Mouse (Mus musculus) megakaryocyte, embryonic 14.5 days (primary cell): Measurements from ENCODE around the gene Olfr71. TPM values are rescaled to one million over a fixed set of nuclear protein-coding genes. Genes with fewer than 3 reads are reported as not detected.

Experiments used
- H3K27me3 ChIP-seq: replicated peaks from 2 replicates; pipeline ENCODE3; 2012; ENCODE audit warnings: inconsistent platforms
- H3K36me3 ChIP-seq: replicated peaks from 2 replicates; pipeline ENCODE3; 2012; ENCODE audit warnings: low read length, inconsistent platforms, mixed read lengths
- H3K4me1 ChIP-seq: 2 replicates; pipeline ENCODE4 v1.6.1; 2012; ENCODE audit warnings: inconsistent platforms
- H3K4me3 ChIP-seq: replicated peaks from 2 replicates; pipeline ENCODE3; 2012; ENCODE audit warnings: moderate library complexity, mild to moderate bottlenecking, inconsistent platforms
- H3K9me3 ChIP-seq: 2 replicates; pipeline ENCODE4 v1.6.1; 2012; ENCODE audit warnings: inconsistent platforms
- FLI1 ChIP-seq: IDR thresholded peaks from 2 replicates; pipeline ENCODE4 v1.6.1; 2012; ENCODE audit warnings: low read length, inconsistent platforms, mixed read lengths
- GATA1 ChIP-seq: IDR thresholded peaks from 3 replicates; pipeline ENCODE4 v1.6.1; 2012; ENCODE audit warnings: mixed read lengths, low read length, inconsistent platforms, borderline replicate concordance
- polyA plus RNA-seq: library from polyadenylated mRNA; stranded (reverse); fragments of >175 nt; gene quantifications from 2 replicates; pipeline ENCODE4 v1.2.3, GENCODE M21; 2012; ENCODE audit warnings: low replicate concordance; ENCODE audit not compliant: insufficient read depth

Olfr71 gene
- polyA plus RNA-seq, 1 experiment, result not detected

GRCm38 (mm10) chr4:43730750-43731297 is 20.8 kb upstream of the Olfr71 start:
- TF ChIP-seq GATA1, result no peak
- TF ChIP-seq FLI1, result no peak
- Histone ChIP-seq H3K4me3 (no peak overlapping the region), H3K9me3 (peaks cover 11% of the 10 kb centered on the region), H3K36me3 (no peaks in the 10 kb centered on the region), H3K4me1 (peaks cover 81% of the 10 kb centered on the region), H3K27me3 (peaks cover 46% of the 10 kb centered on the region)

- Histone ChIP-seq H3K4me3 (no peak within 1 kb of the TSS), H3K36me3 (no peaks in the 10 kb centered on the region), H3K4me1 (peaks cover 76% of the 10 kb centered on the region), H3K9me3 (peaks cover 11% of the 10 kb centered on the region), H3K27me3 (peaks cover 41% of the 10 kb centered on the region)
- no peak for TF ChIP-seq GATA1
- no peak for TF ChIP-seq FLI1
Measured at GRCm38 (mm10) chr4:43729794-43730550, 19.9 kb upstream of the Olfr71 start, which contains the start of gene Spaar. Spaar (plus strand) TSS chr4:43730034.

- Histone ChIP-seq H3K36me3 (no peaks in the 10 kb centered on the region), H3K27me3 (peaks cover 41% of the 10 kb centered on the region), H3K9me3 (peaks cover 11% of the 10 kb centered on the region), H3K4me1 (peaks cover 75% of the 10 kb centered on the region), H3K4me3 (no peak overlapping the region)
- no peak for TF ChIP-seq GATA1
- no peak for TF ChIP-seq FLI1
Measured at GRCm38 (mm10) chr4:43729126-43729525, 19.1 kb upstream of the Olfr71 start.

- no peak overlapping the region for H3K4me3 ChIP-seq
- TF ChIP-seq GATA1 (no peak), FLI1 (no peak)
- no peaks in the 10 kb centered on the region for H3K36me3 ChIP-seq
- peaks cover 11% of the 10 kb centered on the region for H3K9me3 ChIP-seq
- H3K4me1 ChIP-seq, result peaks cover 70% of the 10 kb centered on the region
- peaks cover 41% of the 10 kb centered on the region for H3K27me3 ChIP-seq
Measured at GRCm38 (mm10) chr4:43728576-43728954, 18.5 kb upstream of the Olfr71 start.

GRCm38 (mm10) chr4:43727718-43728575 is 17.9 kb upstream of the Olfr71 start:
- TF ChIP-seq GATA1, result no peak
- TF ChIP-seq FLI1, result no peak
- H3K4me3 ChIP-seq, result peak overlapping the region; percentile 73
- H3K27me3 ChIP-seq, result peaks cover 38% of the 10 kb centered on the region
- peaks cover 65% of the 10 kb centered on the region for H3K4me1 ChIP-seq
- H3K36me3 ChIP-seq, result no peaks in the 10 kb centered on the region
- H3K9me3 ChIP-seq, result peaks cover 9% of the 10 kb centered on the region; the same call in 1 of the 2 replicates

GRCm38 (mm10) chr4:43726995-43727394 is 16.9 kb upstream of the Olfr71 start, which contains the start of gene Hrct1:
Hrct1 (plus strand) TSS chr4:43727188.
- no peaks in the 10 kb centered on the region for H3K36me3 ChIP-seq
- peaks cover 9% of the 10 kb centered on the region; the same call in 1 of the 2 replicates for H3K9me3 ChIP-seq
- H3K27me3 ChIP-seq, result peaks cover 34% of the 10 kb centered on the region
- H3K4me3 ChIP-seq, result peak within 1 kb of the TSS; percentile 73
- no peak for TF ChIP-seq GATA1
- no peak for TF ChIP-seq FLI1
- H3K4me1 ChIP-seq, result peaks cover 56% of the 10 kb centered on the region

- Histone ChIP-seq H3K9me3 (peaks cover 9% of the 10 kb centered on the region; the same call in 1 of the 2 replicates), H3K4me1 (peaks cover 55% of the 10 kb centered on the region), H3K27me3 (peaks cover 35% of the 10 kb centered on the region), H3K4me3 (peak overlapping the region; percentile 30), H3K36me3 (no peaks in the 10 kb centered on the region)
- TF ChIP-seq GATA1, result no peak
- no peak for TF ChIP-seq FLI1
Measured at GRCm38 (mm10) chr4:43726228-43726993, 16.4 kb upstream of the Olfr71 start.

- H3K4me1 ChIP-seq, result peaks cover 38% of the 10 kb centered on the region
- TF ChIP-seq GATA1 (no peak), FLI1 (no peak)
- no peak overlapping the region for H3K4me3 ChIP-seq
- H3K36me3 ChIP-seq, result no peaks in the 10 kb centered on the region
- peaks cover 24% of the 10 kb centered on the region for H3K27me3 ChIP-seq
- no peaks in the 10 kb centered on the region for H3K9me3 ChIP-seq
Measured at GRCm38 (mm10) chr4:43724764-43725163, 14.7 kb upstream of the Olfr71 start.

- peaks cover 15% of the 10 kb centered on the region for H3K27me3 ChIP-seq
Measured at GRCm38 (mm10) chr4:43722191-43722590, 12.1 kb upstream of the Olfr71 start.

More at GRCm38 (mm10) chr4:43722191-43722590, 12.1 kb upstream of the Olfr71 start:
- Histone ChIP-seq H3K4me1 (peaks cover 12% of the 10 kb centered on the region), H3K9me3 (peaks cover 5% of the 10 kb centered on the region), H3K4me3 (no peak overlapping the region), H3K36me3 (no peaks in the 10 kb centered on the region)
- TF ChIP-seq GATA1 (no peak), FLI1 (no peak)
